Mouse (Mus musculus) CH12.LX (cell line): Measurements from ENCODE around the gene Lrrc8c.

ENCODE experiments used
- CTCF ChIP-seq, 2 experiments: IDR thresholded peaks in 1 of 2; conservative IDR thresholded peaks in 1 of 2; 2 replicates each; pipeline ENCODE4 v1.5.1; 2011 to 2012; ENCODE audit warnings: low read depth in 2 of 2, low read length in 2 of 2, improper control_type of control experiment in 1 of 2, inconsistent platforms in 1 of 2, mild to moderate bottlenecking in 1 of 2, moderate library complexity in 1 of 2
- GABPA ChIP-seq: IDR thresholded peaks from 2 replicates; pipeline ENCODE4 v1.6.1; 2012; ENCODE audit warnings: low read depth, low read length, improper control_type of control experiment, inconsistent platforms; ENCODE audit not compliant: insufficient replicate concordance
- JUND ChIP-seq: conservative IDR thresholded peaks from 2 replicates; pipeline ENCODE4 v1.6.1; 2011; ENCODE audit warnings: low read depth, low read length, improper control_type of control experiment
- KAT2A ChIP-seq: IDR thresholded peaks from 2 replicates; pipeline ENCODE4 v1.6.1; 2012; ENCODE audit warnings: low read length, improper control_type of control experiment, inconsistent platforms; ENCODE audit not compliant: insufficient replicate concordance
- MAFK ChIP-seq: IDR thresholded peaks from 2 replicates; pipeline ENCODE4 v1.6.1; 2011; ENCODE audit warnings: low read length, improper control_type of control experiment; ENCODE audit not compliant: insufficient replicate concordance
- MAX ChIP-seq: IDR thresholded peaks from 2 replicates; pipeline ENCODE4 v1.6.1; 2011; ENCODE audit warnings: low read length, improper control_type of control experiment
- NELFE ChIP-seq: IDR thresholded peaks from 2 replicates; pipeline ENCODE4 v1.6.1; 2011; ENCODE audit warnings: low read depth, low read length, improper control_type of control experiment
- POLR2A ChIP-seq: IDR thresholded peaks from 2 replicates; pipeline ENCODE4 v1.6.1; 2011; ENCODE audit warnings: low read depth, mild to moderate bottlenecking, improper control_type of control experiment, low read length
- SIN3A ChIP-seq: IDR thresholded peaks from 2 replicates; pipeline ENCODE4 v1.6.1; 2012; ENCODE audit warnings: low read length, improper control_type of control experiment, inconsistent platforms
- ZC3H11A ChIP-seq: IDR thresholded peaks from 2 replicates; pipeline ENCODE4 v1.6.1; 2012; ENCODE audit warnings: low read depth, mild to moderate bottlenecking, inconsistent platforms, low read length, improper control_type of control experiment
- ZNF384 ChIP-seq: IDR thresholded peaks from 2 replicates; pipeline ENCODE4 v1.6.1; 2012; ENCODE audit warnings: low read depth, low read length, improper control_type of control experiment, inconsistent platforms

GRCm38 (mm10) chr5:105541051-105541450, 21.9 kb downstream of the Lrrc8c start:
- no peak for TF ChIP-seq CTCF (conservative IDR thresholded peaks at IDR 0.05 in 1 of 2, IDR thresholded peaks at IDR 0.05 in 1 of 2; ENCODE audit: low read depth in 2 of 2, low read length in 2 of 2)
- no peak for TF ChIP-seq NELFE
- TF ChIP-seq MAX, result peak; percentile 54; the same call in 1 of the 2 replicates
- TF ChIP-seq SIN3A, result no peak
- no peak for TF ChIP-seq POLR2A
- TF ChIP-seq MAFK, result no peak
- TF ChIP-seq GABPA, result no peak
- TF ChIP-seq ZNF384, result no peak
- TF ChIP-seq JUND, result no peak
- TF ChIP-seq KAT2A, result no peak
- TF ChIP-seq ZC3H11A, result no peak
